Mouse (Mus musculus) thymus, postnatal 36 days (tissue): Measurements from ENCODE around the gene Ralgps2.

Source experiments
- DNase-seq, 2 experiments: peaks; one replicate each; pipeline ENCODE4 v3.0.0; 2022; ENCODE audit warnings: mixed read lengths in 2 of 2

Ralgps2 gene

GRCm38 (mm10) chr1:156901689-156902088 lies 37.7 kb downstream of the Ralgps2 start:
- DNase-seq = no peak

GRCm38 (mm10) chr1:156891561-156891960 lies 47.9 kb downstream of the Ralgps2 start:
- no peak for DNase-seq

GRCm38 (mm10) chr1:156888830-156889229 lies 50.6 kb downstream of the Ralgps2 start:
- no peak for DNase-seq

GRCm38 (mm10) chr1:156885879-156886278 lies 53.5 kb downstream of the Ralgps2 start:
- DNase-seq = no peak

GRCm38 (mm10) chr1:156884782-156885181 lies 54.6 kb downstream of the Ralgps2 start:
- no peak for DNase-seq

GRCm38 (mm10) chr1:156870616-156871015 lies 68.8 kb downstream of the Ralgps2 start:
- DNase-seq = no peak

- no peak for DNase-seq
Observed at GRCm38 (mm10) chr1:156870028-156870427, 69.4 kb downstream of the Ralgps2 start.

- DNase-seq = no peak
Observed at GRCm38 (mm10) chr1:156864240-156864639, 75.2 kb downstream of the Ralgps2 start.

- no peak for DNase-seq
Observed at GRCm38 (mm10) chr1:156863726-156864125, 75.7 kb downstream of the Ralgps2 start.

GRCm38 (mm10) chr1:156861475-156862043 lies 77.9 kb downstream of the Ralgps2 start:
- no peak for DNase-seq

- DNase-seq = no peak
Observed at GRCm38 (mm10) chr1:156860266-156860665, 79.2 kb downstream of the Ralgps2 start.

- DNase-seq = no peak
Observed at GRCm38 (mm10) chr1:156859711-156860250, 79.6 kb downstream of the Ralgps2 start.

- no peak for DNase-seq
Observed at GRCm38 (mm10) chr1:156859156-156859555, 80.3 kb downstream of the Ralgps2 start.

GRCm38 (mm10) chr1:156856666-156857065 lies 82.8 kb downstream of the Ralgps2 start:
- DNase-seq = no peak

GRCm38 (mm10) chr1:156854558-156854957 lies 84.9 kb downstream of the Ralgps2 start:
- DNase-seq = no peak

- DNase-seq = no peak
Observed at GRCm38 (mm10) chr1:156852872-156853271, 86.6 kb downstream of the Ralgps2 start.

- no peak for DNase-seq
Observed at GRCm38 (mm10) chr1:156852409-156852808, 87.0 kb downstream of the Ralgps2 start.

GRCm38 (mm10) chr1:156847098-156847497 lies 92.3 kb downstream of the Ralgps2 start:
- no peak for DNase-seq

GRCm38 (mm10) chr1:156841625-156842339 lies 97.6 kb downstream of the Ralgps2 start:
- DNase-seq = no peak

GRCm38 (mm10) chr1:156838695-156839094 lies 100.7 kb downstream of the Ralgps2 start:
- no peak for DNase-seq

- DNase-seq = no peak
Observed at GRCm38 (mm10) chr1:156838177-156838576, 101.2 kb downstream of the Ralgps2 start, which contains the start of gene Angptl1. Angptl1 (plus strand) TSS chr1:156838562.

- DNase-seq = no peak
Observed at GRCm38 (mm10) chr1:156819236-156819635, 120.2 kb downstream of the Ralgps2 start.

GRCm38 (mm10) chr1:156813485-156813884 lies 125.9 kb downstream of the Ralgps2 start:
- DNase-seq = no peak

GRCm38 (mm10) chr1:156812716-156813115 lies 126.7 kb downstream of the Ralgps2 start:
- no peak for DNase-seq
